Mouse (Mus musculus) limb, embryonic 14.5 days (tissue): ENCODE measurements around the gene Marveld1. TPM values are rescaled to one million over a fixed set of nuclear protein-coding genes. Genes with fewer than 3 reads are reported as not detected.

Source experiments
- ATAC-seq: fragments of 200-750 bp; cut with Nextera tagmentation; 2 replicates; pipeline ENCODE4 v1.8.0; 2017; ENCODE audit warnings: low read depth, moderate number of reproducible peaks, moderate TSS enrichment; ENCODE audit not compliant: low FRiP score
- DNase-seq: peaks from one replicate; pipeline ENCODE4 v3.0.0-alpha.2; 2015; ENCODE audit warnings: low spot score
- H3K27ac ChIP-seq: fragments of 300-500 bp; sonication (generic); replicated peaks from 2 replicates; pipeline ENCODE4 v1.5.1; 2014; ENCODE audit warnings: low read depth, mild to moderate bottlenecking, low read length, moderate library complexity, mixed read lengths
- H3K27me3 ChIP-seq: fragments of 300-500 bp; sonication (generic); 2 replicates; pipeline ENCODE4 v1.6.1; 2014; ENCODE audit warnings: low read length, mixed read lengths; ENCODE audit not compliant: control insufficient read depth, insufficient read depth
- H3K36me3 ChIP-seq: fragments of 300-500 bp; sonication (generic); 2 replicates; pipeline ENCODE4 v1.6.1; 2014; ENCODE audit warnings: mild to moderate bottlenecking, low read length, moderate library complexity, mixed read lengths; ENCODE audit not compliant: control insufficient read depth, insufficient read depth
- H3K4me1 ChIP-seq: fragments of 300-500 bp; sonication (generic); 2 replicates; pipeline ENCODE4 v1.6.1; 2014; ENCODE audit warnings: antibody characterized with exemption, low read length, mixed read lengths; ENCODE audit not compliant: control insufficient read depth, insufficient read depth
- H3K4me2 ChIP-seq: fragments of 300-500 bp; sonication (generic); replicated peaks from 2 replicates; pipeline ENCODE4 v1.6.1; 2014; ENCODE audit warnings: low read depth, mild to moderate bottlenecking, low read length, moderate library complexity; ENCODE audit not compliant: severe bottlenecking
- H3K4me3 ChIP-seq: fragments of 300-500 bp; sonication (generic); replicated peaks from 2 replicates; pipeline ENCODE4 v1.5.1; 2014; ENCODE audit warnings: low read length
- H3K9ac ChIP-seq: fragments of 300-500 bp; sonication (generic); 2 replicates; pipeline ENCODE4 v1.6.1; 2014; ENCODE audit warnings: mild to moderate bottlenecking, low read depth, low read length, moderate library complexity; ENCODE audit not compliant: severe bottlenecking
- H3K9me3 ChIP-seq: fragments of 300-500 bp; sonication (generic); 2 replicates; pipeline ENCODE4 v1.6.1; 2016; ENCODE audit warnings: low read length; ENCODE audit not compliant: control insufficient read depth
- POLR2A ChIP-seq: fragments of 200-500 bp; IDR thresholded peaks from 2 replicates; pipeline ENCODE4 v1.8.0; 2012; ENCODE audit warnings: inconsistent platforms, mild to moderate bottlenecking, moderate library complexity, borderline replicate concordance; ENCODE audit not compliant: insufficient read depth, insufficient read length; ENCODE audit errors: extremely low read depth
- WGBS: fragments of 180-500 bp; shearing (Covaris S2); extraction: QIAGEN DNeasy Blood & Tissue Kit; methylation state at CpG from one replicate; pipeline ENCODE4 v1.1.7; 2014; 5-methylcytosine and 5-hydroxymethylcytosine counted together
- polyA plus RNA-seq, 2 experiments: library from polyadenylated mRNA; depleted of rRNA in 1 of 2; stranded (reverse) in 1 of 2; unstranded in 1 of 2; fragments of >200 nt; fragmentation: Nextera tagmentation in 1 of 2; extraction: Ambion mirVana in 1 of 2; gene quantifications; 2 replicates each; pipeline versions ENCODE4 v1.2.1 to v1.2.3; 2012 to 2014

Gene Marveld1
- polyA plus RNA-seq, 2 experiments: 25.4 to 105 TPM

DNA sequence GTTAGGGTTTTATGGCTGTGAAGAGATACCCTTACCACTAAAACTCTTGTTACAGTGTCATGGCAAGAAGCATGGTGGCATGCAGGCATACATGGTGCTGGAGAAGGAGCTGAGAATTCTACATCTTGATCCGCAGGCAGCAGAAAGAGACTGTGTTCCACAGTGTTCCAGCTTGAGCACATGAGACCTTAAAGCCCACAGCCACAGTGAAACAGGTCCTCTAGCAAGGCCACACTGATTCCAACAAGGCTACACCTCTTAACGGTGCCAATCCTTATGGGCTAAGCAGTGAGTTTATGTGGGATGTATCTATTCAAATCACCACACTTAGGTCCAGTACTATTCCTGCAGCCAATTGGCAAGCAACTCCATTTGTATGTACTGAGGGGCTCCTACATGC lies 1.5 kb upstream of the Marveld1 start:
- Histone ChIP-seq H3K4me2 (no peak overlapping the region), H3K4me3 (no peak overlapping the region), H3K27ac (no peak overlapping the region), H3K36me3 (peaks cover 2% of the 10 kb centered on the region; the same call in 1 of the 2 replicates), H3K27me3 (no peaks in the 10 kb centered on the region), H3K4me1 (peaks cover 29% of the 10 kb centered on the region), H3K9me3 (no peaks in the 10 kb centered on the region), H3K9ac (no peak overlapping the region)
- DNase-seq (no peak), ATAC-seq (no peak)
- 89% methylated on average over 2 of the region's 2 CpGs for WGBS
- TF ChIP-seq POLR2A: no peak

DNA sequence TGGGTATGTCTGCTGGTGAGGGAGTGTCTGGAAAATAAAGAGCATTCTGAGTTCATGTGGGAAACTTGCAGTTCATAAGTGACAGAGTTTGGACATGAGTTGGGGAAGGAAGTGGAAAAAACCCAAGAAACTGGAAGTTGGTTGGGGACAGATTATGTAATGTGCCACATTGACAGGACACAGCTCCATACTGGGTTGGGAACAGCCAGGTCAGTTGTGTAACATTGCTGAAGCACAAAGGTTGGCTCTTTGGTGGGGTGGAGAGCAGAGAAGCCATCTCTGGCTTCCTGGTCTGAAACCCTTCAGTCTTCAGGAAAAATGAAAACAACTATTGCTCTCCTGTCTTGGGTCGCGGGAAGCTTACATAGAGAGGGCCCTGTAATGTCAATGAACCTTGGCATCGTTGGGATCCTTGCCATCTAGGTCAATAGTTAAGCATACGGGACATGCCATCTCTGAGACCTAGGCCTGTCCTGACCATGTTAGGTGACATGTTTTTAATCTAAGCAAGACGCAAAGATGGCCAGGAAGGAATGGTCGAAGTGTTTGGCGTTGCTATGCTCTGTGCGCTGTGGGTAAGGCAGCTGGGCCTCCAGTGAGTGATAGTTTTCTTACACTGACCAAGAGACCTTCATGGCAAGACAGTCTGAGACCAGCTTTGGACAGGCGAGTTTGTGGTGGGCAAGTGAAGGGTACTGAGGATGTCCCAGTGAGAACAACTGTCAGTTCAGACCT lies 757 bp upstream of the Marveld1 start:
- peaks cover 29% of the 10 kb centered on the region for H3K4me1 ChIP-seq
- no peak for TF ChIP-seq POLR2A
- peak overlapping the region; percentile 83 for H3K4me3 ChIP-seq
- H3K36me3 ChIP-seq: peaks cover 9% of the 10 kb centered on the region
- no peaks in the 10 kb centered on the region for H3K27me3 ChIP-seq
- peak overlapping the region; percentile 94 for H3K27ac ChIP-seq
- H3K9ac ChIP-seq: peak overlapping the region; percentile 89
- peak overlapping the region; percentile 79 for H3K4me2 ChIP-seq
- DNase-seq: no peak
- ATAC-seq: no peak
- 87% methylated on average over 9 of the region's 9 CpGs for WGBS
- no peaks in the 10 kb centered on the region for H3K9me3 ChIP-seq

DNA sequence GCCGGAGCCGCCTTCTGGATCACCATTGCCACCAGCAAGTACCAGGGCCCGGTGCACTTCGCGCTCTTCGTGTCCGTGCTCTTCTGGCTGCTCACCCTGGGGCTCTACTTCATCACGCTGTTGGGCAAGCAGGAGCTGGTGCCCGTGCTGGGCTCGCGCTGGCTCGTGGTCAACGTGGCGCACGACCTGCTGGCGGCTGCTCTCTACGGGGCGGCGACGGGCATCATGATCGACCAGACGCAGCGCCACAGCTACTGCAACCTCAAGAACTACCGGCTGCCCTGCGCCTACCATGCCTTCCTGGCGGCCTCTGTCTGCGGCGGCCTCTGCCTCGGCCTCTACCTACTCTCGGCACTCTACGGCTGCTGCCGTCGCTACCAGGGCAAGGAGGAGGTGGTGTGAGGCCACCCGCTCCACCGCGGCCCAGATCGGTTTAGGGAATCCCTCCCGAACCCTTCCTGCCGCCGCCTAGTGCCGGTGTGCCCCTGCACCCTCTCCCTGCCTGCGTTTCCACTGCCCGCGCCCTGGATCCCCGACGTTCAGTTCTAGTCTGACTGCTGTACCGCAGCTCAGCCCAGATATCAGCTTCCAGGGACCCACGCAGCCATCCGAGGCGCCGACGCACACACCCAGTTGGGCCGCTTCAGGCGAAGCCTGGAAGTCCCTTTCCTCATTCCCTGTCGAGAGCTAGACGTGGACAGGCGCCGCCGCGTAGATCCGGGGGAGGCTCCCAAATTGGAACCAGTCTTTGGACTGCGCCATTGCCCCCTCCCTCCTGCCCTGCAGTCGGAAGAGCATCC lies 769 bp downstream of the Marveld1 start:
- peak overlapping the region; percentile 89 for H3K9ac ChIP-seq
- DNase-seq (no peak), ATAC-seq (peak; percentile 12)
- WGBS: under 1% methylated on average over 52 of the region's 63 CpGs
- no peak for TF ChIP-seq POLR2A
- H3K4me2 ChIP-seq: peak overlapping the region; percentile 79
- H3K27ac ChIP-seq: peak overlapping the region; percentile 94
- peak overlapping the region; percentile 83 for H3K4me3 ChIP-seq
- no peaks in the 10 kb centered on the region for H3K27me3 ChIP-seq
- peaks cover 13% of the 10 kb centered on the region for H3K36me3 ChIP-seq
- peaks cover 29% of the 10 kb centered on the region for H3K4me1 ChIP-seq
- no peaks in the 10 kb centered on the region for H3K9me3 ChIP-seq

DNA sequence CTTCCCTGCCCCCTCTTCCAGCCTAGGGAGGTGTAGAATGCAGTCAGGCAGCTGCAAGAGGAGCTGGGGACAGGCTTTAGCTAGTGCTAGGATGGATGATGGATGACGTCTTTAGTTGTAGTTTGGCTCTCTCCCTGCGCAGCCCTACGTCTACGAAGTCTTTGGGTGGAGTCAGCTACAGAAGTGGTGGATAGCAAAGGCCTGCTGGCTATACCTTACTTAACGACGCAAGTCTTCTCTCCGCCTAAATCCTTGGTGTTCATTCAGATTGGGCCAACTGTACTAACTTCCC lies 1.3 kb downstream of the Marveld1 start:
- Histone ChIP-seq H3K9me3 (no peaks in the 10 kb centered on the region), H3K9ac (peak overlapping the region; percentile 89), H3K4me3 (peak overlapping the region; percentile 83), H3K27ac (peak overlapping the region; percentile 94), H3K4me1 (peaks cover 29% of the 10 kb centered on the region), H3K36me3 (peaks cover 13% of the 10 kb centered on the region), H3K4me2 (peak overlapping the region; percentile 79), H3K27me3 (no peaks in the 10 kb centered on the region)
- DNase-seq (peak; percentile 74), ATAC-seq (peak; percentile 65)
- no peak for TF ChIP-seq POLR2A
- WGBS: 10% methylated on average over 7 of the region's 7 CpGs

GRCm38 (mm10) chr19:42151990-42152389 lies 4.8 kb downstream of the Marveld1 start:
- H3K9me3 ChIP-seq: no peaks in the 10 kb centered on the region
- H3K4me1 ChIP-seq: peaks cover 21% of the 10 kb centered on the region
- ATAC-seq: no peak
- no peak overlapping the region for H3K27ac ChIP-seq
- H3K4me2 ChIP-seq: no peak overlapping the region
- under 1% methylated on average over 6 of the region's 6 CpGs for WGBS
- TF ChIP-seq POLR2A: no peak
- H3K4me3 ChIP-seq: no peak overlapping the region
- H3K27me3 ChIP-seq: no peaks in the 10 kb centered on the region
- H3K9ac ChIP-seq: no peak overlapping the region
- peak; percentile 85 for DNase-seq
- H3K36me3 ChIP-seq: peaks cover 13% of the 10 kb centered on the region
